Mouse (Mus musculus): Measurements from ENCODE around the gene Kcnh1.

Kcnh1 gene

DNA sequence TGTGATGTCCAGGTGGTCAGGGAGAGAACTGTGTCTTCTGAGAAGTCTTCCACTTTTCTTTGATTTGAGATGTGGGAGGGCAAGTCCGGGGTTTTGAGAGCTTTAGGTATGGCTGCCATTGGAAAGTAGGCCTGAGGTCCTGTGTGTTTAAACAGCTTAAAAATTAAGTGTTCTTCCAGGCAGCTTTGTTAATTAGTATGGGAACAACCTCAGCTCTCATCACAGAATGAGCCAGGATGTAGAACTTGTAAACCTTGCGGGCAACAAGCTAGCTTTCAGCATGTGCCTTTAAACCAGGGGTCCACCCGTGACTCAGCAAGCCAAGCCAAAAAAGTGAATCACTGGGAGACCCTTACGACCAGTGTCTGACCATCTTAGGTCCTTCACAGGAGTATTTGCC is 214.6 kb downstream of the Kcnh1 start:
- DNase-seq (ENCODE audit: low spot score), result no peak

DNA sequence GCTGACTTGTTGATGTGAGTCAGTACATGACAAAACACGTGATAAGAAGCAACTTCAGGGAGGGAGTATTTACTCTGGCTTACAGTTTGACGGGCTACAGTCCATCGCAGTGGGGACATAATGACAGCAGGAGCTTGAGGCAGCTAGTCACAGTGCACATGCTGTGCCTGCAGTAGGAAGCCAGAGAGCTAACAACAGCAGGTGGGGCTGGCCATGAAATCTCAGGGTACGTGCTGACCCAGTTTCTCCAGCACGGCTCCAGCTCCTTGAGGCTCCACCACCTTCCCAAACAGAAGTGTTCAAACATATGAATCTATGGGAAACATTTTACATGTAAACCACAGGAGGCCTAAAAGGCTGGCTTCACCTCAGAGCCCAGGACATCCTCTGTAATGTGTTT is 216.0 kb downstream of the Kcnh1 start:
- DNase-seq (ENCODE audit: low spot score), result no peak

DNA sequence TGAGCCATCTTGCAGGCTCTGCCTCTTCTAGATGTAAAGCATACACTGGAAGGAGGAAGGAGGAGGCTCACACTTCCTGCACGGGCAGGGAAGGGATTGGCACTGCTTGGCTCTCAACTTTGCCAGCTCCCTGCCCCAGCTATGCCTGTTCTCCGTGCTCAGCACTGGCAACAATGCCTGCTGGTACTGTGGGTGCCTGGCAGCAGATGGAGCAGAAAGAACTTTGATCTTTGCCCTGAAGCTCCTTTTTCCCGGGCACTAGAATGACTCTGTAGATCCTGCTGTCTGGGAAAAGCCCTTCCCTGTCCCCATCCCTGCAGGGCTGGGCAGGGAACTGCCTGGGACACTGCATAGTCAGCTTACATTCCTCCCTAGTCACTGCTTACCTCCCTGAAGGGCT is 225.2 kb downstream of the Kcnh1 start:
- no peak for DNase-seq (ENCODE audit: low spot score)

DNA sequence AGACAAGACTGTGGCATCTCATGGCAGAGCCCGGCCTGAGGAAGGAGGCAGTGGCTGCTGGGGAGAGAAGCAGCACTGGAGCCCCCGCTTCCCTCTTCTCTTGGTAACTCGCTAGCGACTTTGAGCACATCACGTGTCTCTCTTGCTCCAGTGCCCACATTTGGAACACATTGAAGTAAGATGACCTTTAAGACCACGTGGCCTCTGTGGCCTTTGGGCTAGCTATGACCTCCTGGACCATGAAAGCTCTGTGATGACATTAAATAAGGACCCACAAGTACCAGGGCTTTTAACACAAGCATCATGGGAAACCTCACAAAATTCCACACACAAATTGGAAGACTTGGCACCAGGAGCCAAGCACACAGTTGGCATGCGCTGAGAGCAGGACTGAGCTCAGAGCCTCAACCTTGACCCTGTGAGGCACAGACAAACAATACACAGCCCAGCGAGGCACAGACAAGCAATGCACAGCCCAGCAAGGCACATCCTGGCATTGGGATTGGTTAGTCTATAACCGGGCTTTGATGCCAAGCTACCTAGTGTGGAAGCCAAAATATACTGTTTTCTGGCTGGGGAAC is 225.8 kb downstream of the Kcnh1 start:
- no peak for DNase-seq (ENCODE audit: low spot score)

DNA sequence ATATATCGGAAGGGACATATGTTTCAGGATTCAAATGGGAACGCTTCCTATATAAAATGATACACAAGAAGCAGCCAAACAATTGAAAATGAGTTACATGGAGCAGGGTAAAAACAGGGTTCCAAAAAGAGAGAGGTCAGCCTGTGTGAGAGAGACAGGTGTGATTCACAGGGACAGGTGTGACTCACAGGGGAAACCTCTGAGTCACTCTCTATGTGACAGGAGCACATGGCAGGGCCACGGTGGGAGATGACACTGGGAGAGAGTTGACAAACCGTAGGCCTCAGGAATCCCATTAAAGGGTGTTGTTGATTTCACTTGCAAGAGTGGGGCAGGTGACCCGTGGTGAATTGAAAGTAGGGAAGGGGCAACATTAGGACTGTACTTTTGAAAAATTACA is 228.6 kb downstream of the Kcnh1 start:
- no peak for DNase-seq (ENCODE audit: low spot score)

DNA sequence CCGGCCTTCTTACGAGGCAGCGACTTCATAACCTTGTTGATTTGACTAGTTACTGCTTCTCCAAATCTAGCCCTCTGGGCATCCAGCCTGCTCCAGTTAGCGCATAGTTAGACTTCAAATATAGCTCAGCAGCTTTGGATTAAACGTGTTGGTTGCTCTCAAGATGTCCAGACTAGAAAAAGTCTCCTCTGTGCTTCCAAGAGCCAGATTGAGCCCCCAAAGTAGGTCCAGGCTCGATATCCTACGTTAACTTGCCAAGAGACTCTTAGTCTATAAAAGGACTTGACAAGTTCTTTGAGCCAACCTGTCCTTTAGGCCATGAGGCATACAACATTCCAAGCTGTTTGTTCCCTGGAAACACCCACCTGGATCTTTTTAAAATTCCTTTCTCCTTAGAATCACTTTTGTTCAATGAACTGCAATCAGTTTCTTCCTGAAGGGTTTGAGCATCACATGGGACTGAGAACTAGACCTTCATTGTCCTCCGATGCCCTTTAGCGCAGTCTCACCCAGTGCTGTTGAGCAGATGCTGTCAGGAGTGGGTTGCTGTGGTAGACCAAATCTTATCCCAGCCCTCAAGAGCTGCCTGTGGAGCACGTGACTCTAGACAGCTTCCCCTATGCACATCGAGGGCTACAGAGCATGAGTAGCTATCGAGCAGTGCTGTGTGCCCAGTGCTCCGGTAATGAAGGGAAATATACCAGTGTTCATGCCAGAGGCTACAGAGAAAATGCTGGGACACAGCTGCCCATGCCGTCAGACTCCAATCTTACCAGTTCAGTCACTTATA is 231.0 kb downstream of the Kcnh1 start:
- no peak for DNase-seq (ENCODE audit: low spot score)

DNA sequence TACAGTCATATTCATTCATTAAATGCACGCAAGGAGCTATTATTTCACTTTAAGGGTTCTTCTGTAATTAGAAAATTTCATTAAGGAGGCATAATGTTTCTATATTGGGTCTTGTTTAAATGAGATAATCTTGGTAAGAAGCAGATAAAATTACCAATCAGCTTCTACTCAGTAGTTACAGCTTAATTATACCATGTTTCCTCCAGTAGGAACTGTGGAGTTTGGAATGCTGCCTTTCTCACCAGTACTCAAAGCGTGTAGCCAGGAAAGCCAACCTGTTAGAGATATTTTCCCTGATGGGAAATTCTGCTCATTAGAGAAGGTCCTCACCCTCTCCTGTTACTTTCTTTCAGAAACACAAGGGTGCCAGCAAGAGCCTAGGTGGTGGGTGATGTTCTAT is 240.8 kb downstream of the Kcnh1 start:
- no peak for DNase-seq (ENCODE audit: low spot score)

DNA sequence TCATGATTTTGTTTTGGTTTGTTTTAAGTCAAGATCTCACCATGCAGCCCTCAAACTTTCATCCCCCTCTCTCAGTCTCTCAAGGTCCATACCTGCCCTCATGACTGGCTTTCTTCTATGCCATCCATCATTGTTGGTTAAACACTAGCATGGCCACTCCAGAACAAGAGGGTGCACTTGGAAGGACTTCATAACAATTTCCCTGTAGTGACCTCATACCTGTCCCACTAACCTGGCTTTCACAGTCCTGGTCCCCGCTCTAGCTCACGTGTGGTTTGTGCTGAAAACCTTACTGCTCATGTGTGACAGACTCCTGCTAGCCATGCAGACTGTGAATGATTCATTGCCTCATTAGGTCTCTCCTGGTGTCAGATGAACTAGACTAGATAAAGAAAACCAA is 244.9 kb downstream of the Kcnh1 start:
- DNase-seq (ENCODE audit: low spot score), result no peak

DNA sequence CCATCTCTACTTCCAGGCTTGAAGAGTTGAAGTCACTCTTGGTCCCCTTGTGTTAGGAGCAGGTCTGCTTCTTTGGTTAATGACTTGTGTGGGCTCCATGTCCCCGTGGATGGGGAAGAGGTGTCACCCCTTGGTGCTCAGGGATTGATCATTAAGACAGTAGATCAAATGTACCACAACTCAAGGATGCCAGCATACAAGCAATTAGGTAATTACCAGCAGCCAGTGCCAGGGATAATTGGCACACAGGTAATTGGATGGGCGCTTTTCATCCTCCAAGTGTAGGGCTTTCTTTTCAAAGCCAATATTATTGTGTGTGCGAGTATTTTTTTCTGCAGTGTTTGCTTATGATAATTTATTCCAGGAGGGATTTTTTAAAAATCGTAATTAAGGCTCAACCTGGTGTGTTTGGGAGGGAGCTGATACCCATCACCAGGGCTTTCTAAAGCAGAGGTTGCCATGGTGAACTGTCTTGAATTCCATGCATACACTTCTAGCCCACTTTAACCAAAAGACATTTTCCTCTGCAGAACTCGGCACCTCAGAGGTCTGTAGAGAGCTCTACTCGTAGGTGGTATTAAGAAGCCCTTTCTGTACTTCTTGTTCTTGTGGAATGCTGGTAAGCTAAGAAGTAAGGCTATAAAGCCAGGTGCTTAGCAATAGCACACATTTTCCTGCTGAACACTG is 248.7 kb downstream of the Kcnh1 start:
- no peak for DNase-seq (ENCODE audit: low spot score)

DNA sequence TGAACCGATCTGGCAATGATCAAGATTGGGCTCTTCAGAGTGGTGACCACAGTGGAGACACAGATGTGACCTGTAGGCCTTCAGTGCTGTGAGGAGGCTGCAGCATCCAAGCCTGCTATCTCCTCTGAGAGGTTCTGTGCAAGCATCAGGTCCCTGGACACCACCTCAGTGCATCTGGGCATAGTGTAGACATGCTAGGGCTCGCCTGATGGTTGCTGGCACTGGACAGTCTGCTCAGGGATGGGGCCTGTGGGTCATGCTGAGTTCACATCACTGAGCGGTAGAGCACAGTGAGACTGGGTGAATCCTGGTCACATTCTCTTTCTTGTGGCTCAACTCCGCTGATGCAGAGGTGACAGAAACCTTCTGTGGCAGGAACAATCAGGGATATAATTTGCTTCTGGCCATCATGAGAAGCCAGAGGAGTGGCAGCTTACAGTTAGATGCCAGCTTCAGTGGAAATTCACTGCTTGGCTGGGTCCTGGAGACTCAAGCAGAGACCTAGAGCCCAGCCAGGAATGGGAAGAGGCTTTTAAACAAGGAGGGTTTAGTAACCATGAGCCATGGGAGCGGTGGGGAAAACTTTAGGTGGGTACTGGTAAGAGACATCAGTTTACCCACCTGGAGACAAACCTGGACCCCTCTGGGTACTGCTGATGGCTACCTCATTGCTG is 252.3 kb downstream of the Kcnh1 start:
- no peak for DNase-seq (ENCODE audit: low spot score)

DNA sequence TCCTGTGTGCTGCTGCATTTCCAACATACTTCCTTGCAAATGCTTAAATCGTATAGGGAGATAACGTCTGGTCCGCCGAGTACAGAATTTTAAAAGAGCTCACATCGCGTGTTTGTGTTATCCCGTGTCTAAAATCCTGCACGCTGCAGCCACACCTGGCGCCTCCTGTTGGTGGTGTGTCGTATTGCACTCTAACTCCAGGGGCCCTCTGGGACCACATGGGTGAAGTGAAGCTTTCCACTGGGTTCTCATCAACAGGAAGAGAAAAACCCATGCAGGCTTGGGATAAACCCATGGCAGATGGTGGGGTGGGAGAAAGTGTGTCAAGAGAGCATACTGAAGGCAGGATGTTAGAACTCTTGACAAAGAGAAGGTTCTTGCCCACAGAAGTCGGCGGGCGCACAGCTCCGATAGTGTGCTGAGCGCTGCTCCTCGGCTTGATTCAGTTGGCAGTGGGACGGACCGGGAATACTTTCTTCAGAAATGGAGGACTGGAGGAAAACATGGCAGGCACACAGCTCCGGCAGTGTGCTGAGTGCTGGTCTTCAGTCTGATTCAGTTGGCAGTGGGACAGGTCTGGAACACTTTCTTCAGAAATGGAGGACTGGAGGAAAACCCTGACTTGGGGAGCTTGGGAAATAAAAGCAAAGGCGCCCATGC is 253.6 kb downstream of the Kcnh1 start:
- DNase-seq (ENCODE audit: low spot score), result no peak

DNA sequence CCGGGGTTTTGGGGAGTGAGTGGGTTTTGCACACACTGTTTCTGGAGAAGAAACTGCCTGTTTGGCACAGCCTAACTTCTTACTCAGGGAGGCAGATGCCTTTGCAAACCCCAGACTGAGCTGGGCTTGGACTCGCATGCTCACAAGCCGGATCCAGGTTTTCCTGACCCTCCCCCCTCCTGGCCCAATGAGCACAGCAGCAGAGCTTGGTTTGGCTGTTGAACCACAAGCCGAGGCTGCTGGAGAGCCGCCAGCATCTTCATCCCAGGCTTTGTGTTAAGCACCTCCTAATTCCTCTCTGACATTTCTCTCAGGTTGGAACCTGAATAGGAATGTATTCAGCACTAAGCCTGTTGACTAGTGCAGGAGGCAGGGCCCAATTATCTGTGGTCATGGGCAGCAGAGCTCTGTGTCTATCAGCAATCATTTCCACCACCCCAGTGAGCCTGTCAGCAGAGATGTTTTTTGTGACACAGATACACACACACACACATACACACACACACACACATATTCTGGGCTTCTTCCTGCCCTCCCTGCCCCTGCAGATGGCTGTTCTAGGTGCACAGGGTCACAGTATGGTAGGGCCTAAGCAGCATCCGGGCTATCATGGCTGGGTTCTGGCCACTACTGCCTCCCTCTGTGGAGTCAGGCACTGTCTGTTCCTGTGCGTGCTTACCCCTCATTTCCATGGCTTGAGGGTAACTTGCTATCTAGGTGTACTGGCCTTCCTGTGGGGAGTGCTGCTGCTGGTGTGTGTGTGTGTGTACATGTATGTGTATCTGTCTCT is 254.3 kb downstream of the Kcnh1 start:
- DNase-seq (ENCODE audit: low spot score), result no peak

DNA sequence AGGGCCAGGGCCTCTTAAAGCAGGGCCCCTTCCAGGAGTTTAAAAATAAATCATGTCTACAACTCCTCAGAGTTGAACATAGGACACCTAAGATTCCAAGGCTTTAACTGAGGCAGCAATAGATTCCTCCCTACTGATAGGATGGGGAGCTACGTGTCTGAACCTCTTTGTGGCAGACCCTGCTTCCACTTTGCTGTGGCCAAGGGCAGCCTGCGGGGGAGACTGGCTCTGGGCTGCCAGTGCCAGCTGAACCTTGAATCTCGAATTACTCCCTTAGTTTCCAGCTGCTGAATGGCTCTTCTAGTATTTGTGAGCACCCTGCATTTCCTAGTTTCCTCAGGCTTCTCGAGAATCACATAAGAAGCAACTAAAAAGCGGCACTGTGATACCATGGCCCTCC is 255.6 kb downstream of the Kcnh1 start:
- no peak for DNase-seq (ENCODE audit: low spot score)

DNA sequence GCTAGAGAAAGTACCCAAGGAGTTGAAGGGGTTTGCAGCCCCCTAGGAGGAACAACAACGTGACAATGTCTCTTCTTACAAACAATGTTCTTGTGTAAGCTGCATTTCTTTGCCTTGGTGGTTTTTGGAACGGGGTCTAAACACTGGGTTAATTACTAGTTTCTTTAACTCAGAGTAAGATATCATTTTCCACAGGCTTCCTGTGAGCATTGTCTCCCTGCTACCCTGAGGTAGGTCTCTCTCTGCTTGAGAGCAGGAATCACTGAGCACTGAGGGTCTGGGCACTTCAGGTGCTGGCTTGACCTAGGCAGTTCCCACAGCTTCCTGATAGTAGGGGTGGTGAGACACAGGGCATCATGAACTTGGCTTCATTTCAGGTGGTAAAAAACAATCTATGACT is 257.1 kb downstream of the Kcnh1 start:
- no peak for DNase-seq (ENCODE audit: low spot score)

DNA sequence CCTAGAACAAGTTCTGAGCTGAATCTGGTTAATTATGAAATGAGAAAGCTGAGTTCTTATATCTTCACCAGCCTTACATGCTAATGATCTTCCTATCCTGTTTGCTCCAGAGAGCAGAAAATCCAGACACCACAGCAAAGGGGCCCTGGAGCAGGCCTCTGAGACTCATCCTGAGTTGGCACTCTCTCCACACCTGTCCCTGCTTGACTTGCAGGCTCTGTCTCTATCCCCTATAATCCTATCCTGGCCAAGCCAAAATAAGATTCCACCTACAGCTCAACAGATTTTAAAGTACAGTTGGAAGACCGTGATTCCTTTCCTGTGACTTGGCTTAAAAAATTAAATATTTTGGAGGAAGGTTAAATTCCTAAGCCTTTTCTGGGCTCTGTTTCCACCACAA is 257.9 kb downstream of the Kcnh1 start:
- DNase-seq (ENCODE audit: low spot score), result no peak

DNA sequence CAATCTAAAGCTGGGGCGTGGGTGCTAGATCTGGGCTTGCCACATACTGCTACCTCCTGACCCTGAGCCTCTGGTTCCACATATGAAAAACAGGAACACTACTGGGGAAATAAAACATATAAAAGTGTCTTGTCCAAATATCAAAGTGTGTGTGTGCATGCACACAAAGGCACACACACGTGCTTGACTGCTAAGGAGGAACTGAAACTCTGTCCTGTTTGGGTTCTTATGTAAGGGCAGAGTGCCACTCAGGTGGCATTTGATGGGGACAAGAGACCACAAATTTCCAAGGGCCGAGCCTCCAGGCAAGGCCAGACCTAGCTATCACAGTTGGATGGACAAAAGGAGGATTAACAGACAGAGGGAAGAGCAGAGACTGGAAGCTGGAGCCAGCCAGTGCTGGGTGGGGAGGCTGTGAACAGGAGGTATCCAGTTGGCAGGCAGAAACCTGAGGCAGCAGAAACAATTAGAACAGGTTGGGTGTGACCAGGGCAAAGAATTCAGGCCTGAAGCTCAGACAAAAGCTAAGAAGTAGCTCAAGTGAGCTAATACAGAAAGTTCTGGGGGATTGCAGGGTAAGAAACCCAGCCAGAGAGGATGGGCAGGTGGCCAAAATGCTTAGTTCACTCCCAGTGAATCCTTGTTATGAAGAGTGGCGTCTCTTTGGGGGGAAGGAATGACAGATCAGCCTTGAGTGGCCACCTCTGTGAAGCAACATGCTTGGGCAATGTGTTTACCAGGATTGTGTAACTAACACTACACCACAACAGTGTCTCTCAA is 259.2 kb downstream of the Kcnh1 start:
- no peak for DNase-seq (ENCODE audit: low spot score)

DNA sequence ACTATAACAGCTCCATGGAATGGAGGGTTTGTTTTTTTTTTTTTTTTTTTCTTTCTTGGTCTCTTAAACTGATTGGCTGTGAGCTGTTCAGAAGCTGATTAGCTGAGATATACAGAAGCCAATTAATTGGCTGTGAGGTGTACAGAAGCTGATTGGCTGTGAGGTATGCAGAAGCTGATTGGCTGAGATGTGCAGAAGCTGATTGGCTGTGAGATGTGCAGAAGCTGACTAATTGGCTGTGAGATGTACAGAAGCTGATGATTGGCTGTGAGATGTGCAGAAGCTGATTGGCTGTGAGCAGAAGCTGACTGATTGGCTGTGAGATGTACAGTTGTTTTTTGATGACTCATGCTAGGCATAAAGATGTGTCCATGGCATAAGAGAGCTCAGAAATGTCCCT is 259.9 kb downstream of the Kcnh1 start:
- DNase-seq (ENCODE audit: low spot score), result no peak

DNA sequence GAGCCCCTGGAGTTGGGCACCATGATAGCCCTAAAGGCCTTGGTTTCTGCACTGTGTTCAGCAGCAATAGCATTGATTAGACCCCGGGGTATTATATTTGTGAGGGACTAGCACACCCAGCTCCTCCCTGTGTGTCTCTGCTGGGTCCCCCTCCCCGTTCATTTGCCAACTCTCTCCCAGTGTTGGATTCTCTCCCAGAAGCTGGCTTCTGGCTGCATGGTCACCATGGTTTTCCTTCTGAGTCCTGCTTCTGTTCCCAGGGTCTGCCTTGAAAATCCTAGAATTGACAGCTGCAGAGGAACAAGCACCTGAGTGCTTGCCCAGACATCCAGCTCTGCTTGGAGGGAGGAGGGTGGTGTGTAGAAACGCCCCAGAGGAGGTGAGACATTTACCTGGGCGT is 261.1 kb downstream of the Kcnh1 start:
- no peak for DNase-seq (ENCODE audit: low spot score)

DNA sequence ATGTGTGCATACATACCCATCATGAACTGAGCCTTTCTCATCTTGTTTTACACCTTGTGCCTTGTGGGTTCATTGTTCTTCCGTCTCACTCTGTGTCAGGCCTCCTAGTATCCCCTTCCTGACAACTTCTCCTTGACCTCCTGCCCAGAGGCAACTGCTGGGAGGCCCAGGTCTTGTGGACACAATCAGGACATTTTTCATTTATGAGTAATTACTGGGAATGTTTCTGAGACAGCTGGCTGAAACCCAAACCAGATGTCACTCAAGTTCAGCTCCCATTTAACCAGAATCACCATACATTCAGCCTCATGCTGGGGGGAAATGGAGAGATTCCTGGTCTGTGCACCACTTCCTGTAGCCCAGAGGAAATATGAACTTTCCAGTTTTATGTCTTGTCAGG is 263.9 kb downstream of the Kcnh1 start:
- DNase-seq (ENCODE audit: low spot score), result no peak

DNA sequence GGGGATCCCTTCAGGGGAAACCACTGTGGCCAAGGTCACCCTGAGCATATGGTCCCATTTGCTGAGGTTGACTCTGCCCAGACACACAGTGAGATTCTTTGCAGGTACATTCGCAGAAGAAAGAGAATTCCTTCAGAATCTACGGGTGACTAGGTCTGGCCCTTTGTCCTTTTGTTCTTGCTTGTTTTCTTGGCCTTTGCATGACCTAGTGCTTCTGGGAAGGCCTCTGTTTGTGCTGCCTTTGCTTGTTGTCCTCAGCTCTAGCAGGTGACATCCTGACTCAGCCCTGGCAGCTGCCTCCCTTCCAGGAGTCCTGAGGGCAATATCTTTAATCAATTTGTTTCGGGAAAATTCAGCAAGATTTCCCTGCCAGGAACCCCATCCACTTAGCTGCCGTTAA is 264.4 kb downstream of the Kcnh1 start:
- no peak for DNase-seq (ENCODE audit: low spot score)

DNA sequence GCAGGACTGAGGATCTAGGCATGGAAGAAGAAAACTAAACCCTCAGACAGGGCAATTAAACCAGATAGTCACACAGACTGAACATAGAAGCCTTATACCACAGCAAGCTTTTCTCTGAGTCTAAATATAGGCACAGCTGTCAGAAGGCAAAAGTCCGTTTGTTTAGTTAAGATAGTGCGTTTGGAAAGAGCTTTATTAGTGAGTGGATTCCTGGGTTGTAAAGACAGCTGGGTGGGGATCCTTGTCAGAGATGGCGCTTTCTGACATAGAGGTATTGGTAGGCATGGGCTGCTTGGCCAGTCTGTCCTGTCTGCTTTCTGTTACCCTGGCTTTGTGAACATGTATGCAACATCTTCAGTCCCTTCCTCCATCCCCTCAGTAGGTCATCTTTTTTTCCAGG is 266.5 kb downstream of the Kcnh1 start:
- DNase-seq (ENCODE audit: low spot score), result no peak

All from yolk sac, embryonic 10.5 days (tissue).